Mouse (Mus musculus) inflammation-experienced regulatory T-cells (primary cell): Measurements from ENCODE around the gene Dlg4. TPM values are rescaled to one million over a fixed set of nuclear protein-coding genes. Genes with fewer than 3 reads are reported as not detected.

ENCODE experiments used
- polyA plus RNA-seq, 2 experiments: library from polyadenylated mRNA; unstranded; fragments of 100-300 nt; shearing (Covaris generic); gene quantifications; one replicate each; pipeline ENCODE4 v1.2.1; 2017

The Dlg4 gene
- 10 to 100 TPM in 1 of 2 experiments, 1 to 10 TPM in 1; 9.1 to 10.5 TPM for polyA plus RNA-seq

GRCm38 (mm10) chr11:70016669-70017068 is at the start of gene Dlg4:
TSS of gene Dlg4 (plus strand) at chr11:70016942.

GRCm38 (mm10) chr11:69981141-69981762 is 35.5 kb upstream of the Dlg4 start, which contains the start of gene Ctdnep1:
TSS of gene Ctdnep1 (plus strand) at chr11:69981156.

GRCm38 (mm10) chr11:69982225-69982624 is 34.5 kb upstream of the Dlg4 start, which contains the start of gene Elp5:
TSS of gene Elp5 (minus strand) at chr11:69982517.

GRCm38 (mm10) chr11:69990850-69991691 is 25.7 kb upstream of the Dlg4 start, which contains the start of gene Gabarap:
TSS of gene Gabarap (plus strand) at chr11:69991143.

GRCm38 (mm10) chr11:69995391-69995960 is 21.3 kb upstream of the Dlg4 start, which contains the start of gene Phf23:
TSS of gene Phf23 (plus strand) at chr11:69995777.

GRCm38 (mm10) chr11:70000396-70000898 is 16.3 kb upstream of the Dlg4 start, which contains the start of gene Dvl2:
TSS of gene Dvl2 (plus strand) at chr11:70000595.

GRCm38 (mm10) chr11:70014880-70015558 is 1.7 kb upstream of the Dlg4 start, which contains the start of gene Acadvl:
TSS of gene Acadvl (minus strand) at chr11:70015411.

GRCm38 (mm10) chr11:70053898-70054570 is 37.3 kb downstream of the Dlg4 start, which contains the start of gene Asgr1:
TSS of gene Asgr1 (plus strand) at chr11:70054085.

GRCm38 (mm10) chr11:70091986-70092783 is 75.4 kb downstream of the Dlg4 start, which contains the start of gene Asgr2:
TSS of gene Asgr2 (plus strand) at chr11:70092644.

Other genes with a start within 250 kb of the Dlg4 start
- gene Chrnb1, start 221.0 kb upstream of the Dlg4 start, polyA plus RNA-seq = 1 to 10 TPM in 1 of 2 experiments, under 1 TPM in 1; 0.13 to 4.3 TPM
- not detected for gene Fgf11, start 215.1 kb upstream of the Dlg4 start, polyA plus RNA-seq
- not detected for gene Tmem102, start 211.3 kb upstream of the Dlg4 start, polyA plus RNA-seq
- gene Gm39566, start 201.6 kb upstream of the Dlg4 start, polyA plus RNA-seq = under 1 TPM in 1 of 2 experiments, not detected in 1; 0.39 TPM
- not detected for gene Spem2, start 198.5 kb upstream of the Dlg4 start, polyA plus RNA-seq
- gene Spem1, start 194.8 kb upstream of the Dlg4 start, polyA plus RNA-seq = 1 to 10 TPM in 1 of 2 experiments, not detected in 1; 2.1 TPM
- under 1 TPM; 0.26 to 0.83 TPM for gene Nlgn2, start 179.2 kb upstream of the Dlg4 start, polyA plus RNA-seq
- gene Tmem256, start 178.4 kb upstream of the Dlg4 start, polyA plus RNA-seq = 10 to 100 TPM; 64.6 to 89.9 TPM
- gene Plscr3, start 170.6 kb upstream of the Dlg4 start, polyA plus RNA-seq = 10 to 100 TPM; 15.4 to 18.5 TPM
- gene Tnk1, start 158.2 kb upstream of the Dlg4 start, polyA plus RNA-seq = under 1 TPM; 0.08 to 0.72 TPM
- gene Tmem95, start 138.9 kb upstream of the Dlg4 start, polyA plus RNA-seq = under 1 TPM in 1 of 2 experiments, not detected in 1; 0.93 TPM
- gene Kctd11, start 135.5 kb upstream of the Dlg4 start, polyA plus RNA-seq = 1 to 10 TPM; 1.3 TPM
- gene Acap1, start 121.4 kb upstream of the Dlg4 start, polyA plus RNA-seq = 100 to 1,000 TPM; 503 to 589 TPM
- 1 to 10 TPM; 3.6 to 4.8 TPM for gene 2810408A11Rik, start 116.0 kb upstream of the Dlg4 start, polyA plus RNA-seq
- 10 to 100 TPM in 1 of 2 experiments, 1 to 10 TPM in 1; 6.4 to 11.6 TPM for gene Neurl4, start 115.9 kb upstream of the Dlg4 start, polyA plus RNA-seq
- 100 to 1,000 TPM; 175 to 265 TPM for gene Gps2, start 103.1 kb upstream of the Dlg4 start, polyA plus RNA-seq
- 1,000 to 10,000 TPM; 1,144 to 1,177 TPM for gene Eif5a, start 95.0 kb upstream of the Dlg4 start, polyA plus RNA-seq
- not detected for gene Ybx2, start 81.1 kb upstream of the Dlg4 start, polyA plus RNA-seq
- 1 to 10 TPM in 1 of 2 experiments, not detected in 1; 1.5 TPM for gene Slc2a4, start 68.8 kb upstream of the Dlg4 start, polyA plus RNA-seq
- 1 to 10 TPM in 1 of 2 experiments, under 1 TPM in 1; 0.81 to 1.2 TPM for gene Cldn7, start 52.2 kb upstream of the Dlg4 start, polyA plus RNA-seq
- gene Ctdnep1, start 35.8 kb upstream of the Dlg4 start, polyA plus RNA-seq = 10 to 100 TPM; 39.1 to 74.9 TPM
- 10 to 100 TPM; 63.7 to 67.7 TPM for gene Elp5, start 34.4 kb upstream of the Dlg4 start, polyA plus RNA-seq
- gene Gabarap, start 25.8 kb upstream of the Dlg4 start, polyA plus RNA-seq = 100 to 1,000 TPM; 391 to 427 TPM
- gene Phf23, start 21.2 kb upstream of the Dlg4 start, polyA plus RNA-seq = 10 to 100 TPM; 85.5 to 94.7 TPM
- 10 to 100 TPM; 26.6 to 46.3 TPM for gene Dvl2, start 16.3 kb upstream of the Dlg4 start, polyA plus RNA-seq
- 100 to 1,000 TPM in 1 of 2 experiments, 10 to 100 TPM in 1; 97.3 to 113 TPM for gene Acadvl, start 1.5 kb upstream of the Dlg4 start, polyA plus RNA-seq
- not detected for gene Asgr1, start 37.1 kb downstream of the Dlg4 start, polyA plus RNA-seq
- gene Asgr2, start 75.7 kb downstream of the Dlg4 start, polyA plus RNA-seq = not detected
- under 1 TPM in 1 of 2 experiments, not detected in 1; 0.23 TPM for gene Mgl2, start 113.4 kb downstream of the Dlg4 start, polyA plus RNA-seq
- 1 to 10 TPM in 1 of 2 experiments, not detected in 1; 1.6 TPM for gene Clec10a, start 139.3 kb downstream of the Dlg4 start, polyA plus RNA-seq
- gene Slc16a11, start 195.8 kb downstream of the Dlg4 start, polyA plus RNA-seq = 1 to 10 TPM in 1 of 2 experiments, under 1 TPM in 1; 0.88 to 1.1 TPM
- 1 to 10 TPM; 3.3 to 4.7 TPM for gene Slc16a13, start 204.1 kb downstream of the Dlg4 start, polyA plus RNA-seq
- gene Bcl6b, start 212.9 kb downstream of the Dlg4 start, polyA plus RNA-seq = not detected
- 100 to 1,000 TPM; 154 to 165 TPM for gene 0610010K14Rik, start 221.0 kb downstream of the Dlg4 start, polyA plus RNA-seq
- 10 to 100 TPM in 1 of 2 experiments, 1 to 10 TPM in 1; 5.8 to 10.3 TPM for gene Gm21988, start 222.9 kb downstream of the Dlg4 start, polyA plus RNA-seq
- gene Rnasek, start 222.9 kb downstream of the Dlg4 start, polyA plus RNA-seq = 100 to 1,000 TPM; 257 to 279 TPM
- under 1 TPM; 0.10 to 0.33 TPM for gene Alox12, start 238.4 kb downstream of the Dlg4 start, polyA plus RNA-seq